13 mouse cellular contexts compared by ENCODE assay signal in genomic region chr5:103537429-103537828, GRCm38 (mm10).
"Had no signal": no experiment of that assay in that cellular context is flagged by ENCODE, and none has a peak within 500 bp of the region (broad histone marks: within the 10 kb centered on the region; RNA-seq: fewer than 3 reads in every experiment).

No protein-coding gene starts in this region.

- DNase-seq: kidney, adult 2 months; kidney, postnatal 14 days; liver; liver, embryonic 13.5 days; liver, postnatal 0 days; right cerebral cortex, postnatal 14 days; thymus, adult 18-20 months; thymus, postnatal 14 days had no signal

- H3K9me3 ChIP-seq: kidney, embryonic 15.5 days; limb, embryonic 12.5 days; liver, embryonic 13.5 days; neural tube, embryonic 13.5 days had no signal

- H3K9ac ChIP-seq: kidney, embryonic 15.5 days; limb, embryonic 12.5 days; liver, embryonic 13.5 days; liver, postnatal 0 days; neural tube, embryonic 13.5 days had no signal

- H3K36me3 ChIP-seq: liver, embryonic 13.5 days had no signal

- H3K4me3 ChIP-seq: kidney, embryonic 15.5 days; limb, embryonic 12.5 days; liver, embryonic 13.5 days; neural tube, embryonic 13.5 days had no signal

- H3K27ac ChIP-seq: kidney, embryonic 15.5 days; limb, embryonic 12.5 days; liver, embryonic 13.5 days; neural tube, embryonic 13.5 days; stomach, postnatal 0 days had no signal

- H3K4me1 ChIP-seq: liver, embryonic 13.5 days; neural tube, embryonic 13.5 days had no signal

- H3K4me2 ChIP-seq: kidney, embryonic 15.5 days; limb, embryonic 12.5 days; liver, embryonic 13.5 days; neural tube, embryonic 13.5 days had no signal

- ATAC-seq: intestine, embryonic 16.5 days; liver, postnatal 0 days had no signal

- H3K27me3 ChIP-seq: kidney, embryonic 15.5 days; limb, embryonic 12.5 days; liver, embryonic 13.5 days; neural tube, embryonic 13.5 days had no signal
